Comparison of ENCODE assay signal across 11 mouse cellular contexts in genomic region chr11:53491954-53492401, GRCm38 (mm10). TPM values are rescaled to one million over a fixed set of nuclear protein-coding genes. Genes with fewer than 3 reads are reported as not detected.
DNase-seq lines count a peak whose midpoint lies in the region; ATAC-seq and TF ChIP-seq lines count a peak whose summit lies in the region.
"Had no signal": no experiment of that assay in that cellular context is flagged by ENCODE, and none has a peak within 500 bp of the region (broad histone marks: within the 10 kb centered on the region; RNA-seq: fewer than 3 reads in every experiment).

No protein-coding gene starts in this region.

- no peaks in the 10 kb centered on the region for H3K9me3 ChIP-seq in heart, postnatal 0 days (replicated peaks; ENCODE audit: control insufficient read depth, low read length)
- H3K9me3 ChIP-seq in midbrain, embryonic 14.5 days (ENCODE audit: control insufficient read depth, low read length), result no peaks in the 10 kb centered on the region
- H3K9me3 ChIP-seq: stomach, embryonic 15.5 days had no signal

- no peaks in the 10 kb centered on the region for H3K36me3 ChIP-seq in heart, postnatal 0 days (replicated peaks; ENCODE audit: control insufficient read depth, insufficient read depth, low read length)
- no peaks in the 10 kb centered on the region for H3K36me3 ChIP-seq in midbrain, embryonic 14.5 days (ENCODE audit: control insufficient read depth, insufficient read depth, low read length)
- H3K36me3 ChIP-seq: stomach, embryonic 15.5 days had no signal

- TF ChIP-seq EP300 in heart, postnatal 0 days (IDR thresholded peaks at IDR 0.05; ENCODE audit: low read depth), result no peak

- no peak overlapping the region for H3K4me3 ChIP-seq in layer of hippocampus, adult 2 months
- no peak overlapping the region for H3K4me3 ChIP-seq in heart, postnatal 0 days (ENCODE audit: low read depth, low read length)
- H3K4me3 ChIP-seq in midbrain, embryonic 14.5 days (replicated peaks; ENCODE audit: low read depth, low read length), result no peak overlapping the region
- H3K4me3 ChIP-seq: stomach, embryonic 15.5 days had no signal

- peak overlapping the region; percentile 81 for H3K27ac ChIP-seq in layer of hippocampus, adult 2 months
- peak overlapping the region; percentile 43; the same call in 1 of the 2 replicates for H3K27ac ChIP-seq in heart, postnatal 0 days (ENCODE audit: low read depth)
- H3K27ac ChIP-seq in midbrain, embryonic 14.5 days (replicated peaks; ENCODE audit: low read depth, low read length), result no peak overlapping the region
- H3K27ac ChIP-seq: stomach, embryonic 15.5 days had no signal

- H3K27me3 ChIP-seq in heart, postnatal 0 days (ENCODE audit: control insufficient read depth, insufficient read depth, low read length), result peaks cover 9% of the 10 kb centered on the region; the same call in 1 of the 2 replicates
- H3K27me3 ChIP-seq in midbrain, embryonic 14.5 days (ENCODE audit: control insufficient read depth, insufficient read depth, low read length), result peaks cover 35% of the 10 kb centered on the region

- H3K9ac ChIP-seq in heart, postnatal 0 days (replicated peaks; ENCODE audit: low read depth, low read length), result no peak overlapping the region
- H3K9ac ChIP-seq in midbrain, embryonic 14.5 days (replicated peaks; ENCODE audit: low read length), result 0 out of 2 replicates have a peak overlapping the region, but pooled peaks have one; percentile 1
- H3K9ac ChIP-seq: stomach, embryonic 15.5 days had no signal

- no peak for TF ChIP-seq CTCF in layer of hippocampus, adult 2 months (conservative IDR thresholded peaks at IDR 0.05)
- no peak for TF ChIP-seq CTCF in heart, postnatal 0 days (IDR thresholded peaks at IDR 0.05; ENCODE audit: low read depth)

- no peaks in the 10 kb centered on the region; the same call in 1 of the 2 replicates for H3K4me1 ChIP-seq in heart, postnatal 0 days (ENCODE audit: control insufficient read depth, insufficient read depth)
- H3K4me1 ChIP-seq in midbrain, embryonic 14.5 days (ENCODE audit: control insufficient read depth, insufficient read depth, low read length), result peaks cover 7% of the 10 kb centered on the region; the same call in 1 of the 2 replicates

- 40% methylated on average over 8 of the region's 8 CpGs for WGBS in heart, postnatal 0 days
- 1% methylated on average over 8 of the region's 8 CpGs for WGBS in midbrain, embryonic 14.5 days

- H3K4me2 ChIP-seq in heart, postnatal 0 days (ENCODE audit: low read depth, low read length), result no peak overlapping the region
- H3K4me2 ChIP-seq in midbrain, embryonic 14.5 days (ENCODE audit: low read length), result no peak overlapping the region
- H3K4me2 ChIP-seq: stomach, embryonic 15.5 days had no signal

- ATAC-seq in heart, postnatal 0 days (ENCODE audit: insufficient read depth, low read depth), result peak; percentile 68
- no peak for ATAC-seq in midbrain, embryonic 14.5 days (ENCODE audit: low FRiP score, low TSS enrichment)

- peak in 1 of 2 experiments; percentile 42 for DNase-seq in layer of hippocampus, adult 2 months (ENCODE audit: low spot score in 2 of 2)
- DNase-seq in layer of hippocampus, postnatal 36 days, result no peak
- DNase-seq in embryo, embryonic 10 days (ENCODE audit: low spot score), result peak; percentile 68
- peak; percentile 45 for DNase-seq in heart, postnatal 0 days (ENCODE audit: low spot score)
- peak; percentile 66 for DNase-seq in midbrain, embryonic 14.5 days
- no peak for DNase-seq in cerebellum, adult 11-12 months
- no peak for DNase-seq in adrenal gland, adult (ENCODE audit: inconsistent age in 2 of 2, low spot score in 1 of 2)
- DNase-seq in lung, postnatal 25 days (ENCODE audit: low spot score), result no peak

RNA-seq across cellular contexts. Expression of gene Sowaha, which starts 11.9 kb away (rescaled TPM):
- 100 to 1,000 TPM; 137 to 142 TPM for total RNA-seq in layer of hippocampus, adult 2 months (2021)
- total RNA-seq in layer of hippocampus, postnatal 36 days (2021), result 100 to 1,000 TPM; 140 to 143 TPM
- not detected in 2 replicates for total RNA-seq in heart, postnatal 0 days (2014; rRNA removed; ENCODE audit: low replicate concordance)
- 0.04 and 0.08 TPM in 2 replicates for polyA plus RNA-seq in heart, postnatal 0 days (2015; fragmentation: Nextera tagmentation; extraction: Ambion mirVana)
- 0.50 and 0.69 TPM in 2 replicates for polyA plus RNA-seq in midbrain, embryonic 14.5 days (2014; fragmentation: Nextera tagmentation; extraction: Ambion mirVana)

RNA-seq across cellular contexts. Expression of gene Gm9945, which starts 12.0 kb away (rescaled TPM):
- 1 to 10 TPM; 2.5 to 3.4 TPM for total RNA-seq in layer of hippocampus, adult 2 months (2021)
- total RNA-seq in layer of hippocampus, postnatal 36 days (2021), result 1 to 10 TPM; 2.3 TPM
- not detected in 2 replicates for total RNA-seq in heart, postnatal 0 days (2014; rRNA removed; ENCODE audit: low replicate concordance)
- not detected in 2 replicates for polyA plus RNA-seq in heart, postnatal 0 days (2015; fragmentation: Nextera tagmentation; extraction: Ambion mirVana)
- not detected in 2 replicates for polyA plus RNA-seq in midbrain, embryonic 14.5 days (2014; fragmentation: Nextera tagmentation; extraction: Ambion mirVana)
- polyA plus RNA-seq: heart, embryonic 14.5 days; stomach, embryonic 15.5 days had no signal

RNA-seq across cellular contexts. Expression of gene Gm9837, which starts 21.7 kb away (rescaled TPM):
- total RNA-seq in layer of hippocampus, adult 2 months (2021), result under 1 TPM in 1 of 2 experiments, not detected in 1; 0.52 TPM
- under 1 TPM in 1 of 2 experiments, not detected in 1; 0.56 TPM for total RNA-seq in layer of hippocampus, postnatal 36 days (2021)
- total RNA-seq in heart, postnatal 0 days (2014; rRNA removed; ENCODE audit: low replicate concordance), result not detected in 2 replicates
- polyA plus RNA-seq in heart, postnatal 0 days (2015; fragmentation: Nextera tagmentation; extraction: Ambion mirVana), result not detected in 2 replicates
- polyA plus RNA-seq in midbrain, embryonic 14.5 days (2014; fragmentation: Nextera tagmentation; extraction: Ambion mirVana), result not detected in 2 replicates
- total RNA-seq: layer of hippocampus, postnatal 25 days had no signal
- polyA plus RNA-seq: heart, embryonic 14.5 days; stomach, embryonic 15.5 days had no signal

RNA-seq across cellular contexts. Expression of gene Sept8, which starts 27.1 kb away (rescaled TPM):
- 100 to 1,000 TPM; 240 to 254 TPM for total RNA-seq in layer of hippocampus, adult 2 months (2021)
- 100 to 1,000 TPM; 256 to 257 TPM for total RNA-seq in layer of hippocampus, postnatal 36 days (2021)
- total RNA-seq in heart, postnatal 0 days (2014; rRNA removed; ENCODE audit: low replicate concordance), result 47.1 and 55.8 TPM in 2 replicates
- polyA plus RNA-seq in heart, postnatal 0 days (2015; fragmentation: Nextera tagmentation; extraction: Ambion mirVana), result 10.3 and 11.5 TPM in 2 replicates
- 13.0 and 16.5 TPM in 2 replicates for polyA plus RNA-seq in midbrain, embryonic 14.5 days (2014; fragmentation: Nextera tagmentation; extraction: Ambion mirVana)

RNA-seq across cellular contexts. Expression of gene Shroom1, which starts 35.0 kb away (rescaled TPM):
- 1 to 10 TPM; 4.8 to 5.1 TPM for total RNA-seq in layer of hippocampus, adult 2 months (2021)
- total RNA-seq in layer of hippocampus, postnatal 36 days (2021), result 1 to 10 TPM; 3.5 to 4.4 TPM
- 1.4 and 2.9 TPM in 2 replicates for total RNA-seq in heart, postnatal 0 days (2014; rRNA removed; ENCODE audit: low replicate concordance)
- polyA plus RNA-seq in heart, postnatal 0 days (2015; fragmentation: Nextera tagmentation; extraction: Ambion mirVana), result 0.40 and 0.41 TPM in 2 replicates
- polyA plus RNA-seq in midbrain, embryonic 14.5 days (2014; fragmentation: Nextera tagmentation; extraction: Ambion mirVana), result 1.5 and 1.9 TPM in 2 replicates

Comparison
In these comparisons a context has a peak if more than half of its experiments do, and no peak if none do; other contexts are left out.
1. DNase-seq: peak in embryo, embryonic 10 days (single experiment), heart, postnatal 0 days (single experiment) and midbrain, embryonic 14.5 days (single experiment); none in layer of hippocampus, postnatal 36 days (0 of 2), cerebellum, adult 11-12 months (single experiment), adrenal gland, adult (0 of 2) and lung, postnatal 25 days (single experiment).
2. RNA of gene Sowaha, which starts 11.9 kb away (total RNA-seq): 140 to 143 TPM in layer of hippocampus, postnatal 36 days and 137 to 142 TPM in layer of hippocampus, adult 2 months; not detected in heart, postnatal 0 days; every median in the first group is over 100 times any median in the second.